In genomic region chr19:18758269-18758668, GRCm38 (mm10) we compare ENCODE assay signal across 14 mouse cellular contexts. TPM values are rescaled to one million over a fixed set of nuclear protein-coding genes. Genes with fewer than 3 reads are reported as not detected.
DNase-seq lines count a peak whose midpoint lies in the region; ATAC-seq lines count a peak whose summit lies in the region.
"Had no signal": no experiment of that assay in that cellular context is flagged by ENCODE, and none has a peak within 500 bp of the region (broad histone marks: within the 10 kb centered on the region; RNA-seq: fewer than 3 reads in every experiment).

No protein-coding gene starts in this region.

- no peaks in the 10 kb centered on the region for H3K9me3 ChIP-seq in heart, embryonic 10.5 days
- H3K9me3 ChIP-seq in liver, embryonic 12.5 days (replicated peaks) = no peaks in the 10 kb centered on the region

- H3K4me1 ChIP-seq in heart, embryonic 10.5 days = peaks cover 9% of the 10 kb centered on the region
- H3K4me1 ChIP-seq in liver, embryonic 12.5 days = peaks cover 13% of the 10 kb centered on the region

- H3K4me2 ChIP-seq in liver, embryonic 12.5 days = no peak overlapping the region
- H3K4me2 ChIP-seq: hindbrain, embryonic 14.5 days had no signal

- no peak for ATAC-seq in liver, embryonic 12.5 days
- ATAC-seq: CD4-positive, CD25-positive, alpha-beta regulatory T cell, adult 4 months had no signal

- intact Hi-C loops in heart, postnatal 36 days (cut with DNase I) = no loop called here
- intact Hi-C loops in left cerebral cortex, postnatal 36 days (cut with DNase I) = no loop called here

- no peak for DNase-seq in heart, embryonic 10.5 days (ENCODE audit: low spot score)
- no peak for DNase-seq in heart, postnatal 36 days
- DNase-seq in liver (peak; percentile 13), ZHBTc4 (ENCODE audit: low read depth, low spot score) (peak; percentile 80)
- DNase-seq in lung, postnatal 4 days = peak; percentile 31 to 69
- DNase-seq in left cerebral cortex, postnatal 36 days (ENCODE audit: low spot score in 2 of 2) = no peak
- DNase-seq in cerebellum, postnatal 14 days = no peak
- DNase-seq: cerebellum, adult 8-10 months; spleen, adult 18-20 months; thymus, adult 2 months had no signal

- no peaks in the 10 kb centered on the region for H3K36me3 ChIP-seq in heart, embryonic 10.5 days
- no peaks in the 10 kb centered on the region for H3K36me3 ChIP-seq in liver, embryonic 12.5 days

- WGBS in heart, embryonic 10.5 days = 8% methylated on average over 6 of the region's 6 CpGs
- WGBS in liver, embryonic 12.5 days (ENCODE audit: insufficient replicate concordance) = 29% methylated on average over 6 of the region's 6 CpGs

- H3K4me3 ChIP-seq in heart, embryonic 10.5 days = 0 out of 2 replicates have a peak overlapping the region, but pooled peaks have one; percentile 6
- H3K4me3 ChIP-seq in liver, embryonic 12.5 days = no peak overlapping the region

- H3K27ac ChIP-seq in heart, embryonic 10.5 days = no peak overlapping the region
- H3K27ac ChIP-seq in liver, embryonic 12.5 days = no peak overlapping the region
- H3K27ac ChIP-seq: hindbrain, embryonic 14.5 days; liver, embryonic 14.5 days had no signal

- no peak overlapping the region for H3K9ac ChIP-seq in liver, embryonic 12.5 days
- H3K9ac ChIP-seq: hindbrain, embryonic 14.5 days; liver, embryonic 14.5 days had no signal

- H3K27me3 ChIP-seq in heart, embryonic 10.5 days (ENCODE audit: insufficient read depth, poor library complexity, severe bottlenecking) = no peaks in the 10 kb centered on the region
- no peaks in the 10 kb centered on the region for H3K27me3 ChIP-seq in liver, embryonic 12.5 days (replicated peaks)

RNA-seq across cellular contexts. Expression of gene Trpm6, which starts 8.5 kb away (rescaled TPM):
- 0.11 and 0.23 TPM in 2 replicates for polyA plus RNA-seq in heart, embryonic 10.5 days (2016; fragmentation: Nextera tagmentation; extraction: Ambion mirVana)
- under 1 TPM; 0.11 TPM for total RNA-seq in heart, postnatal 36 days (2021)
- 0.05 TPM in 1 of 2 replicates, not detected in the other for polyA plus RNA-seq in liver, embryonic 12.5 days (2016; fragmentation: Nextera tagmentation; extraction: Ambion mirVana)
- total RNA-seq in left cerebral cortex, postnatal 36 days (2021) = under 1 TPM; 0.39 to 0.59 TPM

RNA-seq across cellular contexts. Expression of gene D030056L22Rik, which starts 45.3 kb away (rescaled TPM):
- 21.0 and 27.2 TPM in 2 replicates for polyA plus RNA-seq in heart, embryonic 10.5 days (2016; fragmentation: Nextera tagmentation; extraction: Ambion mirVana)
- 10 to 100 TPM in 1 of 2 experiments, 1 to 10 TPM in 1; 8.6 to 11.1 TPM for total RNA-seq in heart, postnatal 36 days (2021)
- 50.8 and 53.0 TPM in 2 replicates for polyA plus RNA-seq in liver, embryonic 12.5 days (2016; fragmentation: Nextera tagmentation; extraction: Ambion mirVana)
- total RNA-seq in left cerebral cortex, postnatal 36 days (2021) = 10 to 100 TPM; 22.3 to 26.0 TPM

Comparison
In these comparisons a context has a peak if more than half of its experiments do, and no peak if none do; other contexts are left out.
1. DNase-seq: peak in liver (single experiment), ZHBTc4 (single experiment) and lung, postnatal 4 days (2 of 2); none in heart, embryonic 10.5 days (single experiment), heart, postnatal 36 days (0 of 2), left cerebral cortex, postnatal 36 days (0 of 2) and cerebellum, postnatal 14 days (0 of 2).